Mouse (Mus musculus): ENCODE data around the gene Wasl. TPM values are rescaled to one million over a fixed set of nuclear protein-coding genes. Genes with fewer than 3 reads are reported as not detected.

Gene Wasl
- polyA plus RNA-seq (2014; fragmentation: Nextera tagmentation; extraction: Ambion mirVana) = 47.0 and 48.4 TPM in 2 replicates

DNA sequence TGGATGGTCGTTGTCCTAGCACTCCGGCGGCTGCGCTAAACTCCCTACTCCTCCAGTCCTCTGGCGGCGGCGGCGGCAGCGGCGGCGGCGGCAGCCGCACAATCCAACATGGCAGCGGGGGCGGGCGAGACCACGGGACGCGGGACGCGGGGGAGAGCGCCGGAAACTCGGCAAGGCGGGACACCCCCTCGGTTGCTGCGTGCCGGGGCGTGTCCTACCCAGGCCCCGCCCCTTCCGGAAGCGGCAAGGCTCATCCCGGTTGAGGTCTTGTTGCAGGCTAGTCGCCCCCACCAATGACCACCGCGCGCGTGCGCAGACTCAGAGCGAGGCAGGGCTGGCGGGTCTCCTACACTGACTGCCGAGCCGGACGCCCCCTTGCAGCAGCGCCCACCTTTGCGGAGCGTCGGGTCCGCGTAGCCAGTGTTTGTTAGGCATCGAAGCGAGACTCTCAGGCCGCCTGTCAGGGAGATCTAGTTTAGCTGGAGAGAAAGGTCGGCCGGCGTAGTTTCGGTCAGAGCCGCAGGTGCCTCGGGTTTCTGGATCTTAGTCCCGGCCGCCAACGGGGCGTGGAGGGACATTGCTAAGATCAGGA lies at the start of gene Wasl:
Gene Wasl (minus strand): TSS at position 143 of the 592 bp plus-strand sequence.
- Histone ChIP-seq H3K9ac (peak within 1 kb of the TSS; percentile 94), H3K27ac (peak within 1 kb of the TSS; percentile 95), H3K4me1 (replicated peaks; ENCODE audit: control insufficient read depth, insufficient read depth, low read length) (peaks cover 21% of the 10 kb centered on the region), H3K4me3 (replicated peaks; ENCODE audit: low read length) (peak within 1 kb of the TSS; percentile 96), H3K36me3 (replicated peaks; ENCODE audit: control insufficient read depth, insufficient read depth) (no peaks in the 10 kb centered on the region), H3K27me3 (ENCODE audit: control insufficient read depth, insufficient read depth, low read length) (no peaks in the 10 kb centered on the region), H3K9me3 (ENCODE audit: control insufficient read depth, low read length) (no peaks in the 10 kb centered on the region), H3K4me2 (replicated peaks) (peak within 1 kb of the TSS; percentile 95)
- DNase-seq (ENCODE audit: low spot score) (peak; percentile 98), ATAC-seq (ENCODE audit: low FRiP score) (peak; percentile 99)
- WGBS = under 1% methylated on average over 47 of the region's 63 CpGs

DNA sequence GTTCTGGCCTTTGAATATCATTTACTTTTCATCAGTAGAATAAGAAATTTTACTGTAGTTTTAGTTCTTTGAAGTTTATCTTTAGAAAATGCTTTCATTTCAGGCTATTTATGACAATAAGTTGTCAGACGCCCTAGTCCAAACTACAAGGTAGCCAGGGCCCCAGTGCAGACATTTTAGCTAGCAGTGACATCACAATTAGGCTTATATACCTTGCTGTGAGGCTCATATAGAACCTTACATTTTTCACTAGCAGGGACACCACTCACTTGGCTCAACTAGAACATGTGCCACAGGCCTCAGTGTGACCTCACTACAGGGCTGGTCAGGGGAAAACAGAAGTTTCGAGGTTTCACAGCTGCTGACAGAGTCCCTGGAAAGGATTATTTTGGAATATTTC lies 42.7 kb upstream of the Wasl start:
- Histone ChIP-seq H3K27me3 (ENCODE audit: control insufficient read depth, insufficient read depth, low read length) (no peaks in the 10 kb centered on the region), H3K4me1 (replicated peaks; ENCODE audit: control insufficient read depth, insufficient read depth, low read length) (no peaks in the 10 kb centered on the region), H3K9me3 (ENCODE audit: control insufficient read depth, low read length) (no peaks in the 10 kb centered on the region), H3K36me3 (replicated peaks; ENCODE audit: control insufficient read depth, insufficient read depth) (no peaks in the 10 kb centered on the region), H3K4me3 (replicated peaks; ENCODE audit: low read length) (no peak overlapping the region), H3K4me2 (replicated peaks) (no peak overlapping the region), H3K27ac (no peak overlapping the region), H3K9ac (no peak overlapping the region)
- WGBS = 80% methylated on average over 2 of the region's 2 CpGs
- DNase-seq (ENCODE audit: low spot score) (no peak), ATAC-seq (ENCODE audit: low FRiP score) (no peak)

DNA sequence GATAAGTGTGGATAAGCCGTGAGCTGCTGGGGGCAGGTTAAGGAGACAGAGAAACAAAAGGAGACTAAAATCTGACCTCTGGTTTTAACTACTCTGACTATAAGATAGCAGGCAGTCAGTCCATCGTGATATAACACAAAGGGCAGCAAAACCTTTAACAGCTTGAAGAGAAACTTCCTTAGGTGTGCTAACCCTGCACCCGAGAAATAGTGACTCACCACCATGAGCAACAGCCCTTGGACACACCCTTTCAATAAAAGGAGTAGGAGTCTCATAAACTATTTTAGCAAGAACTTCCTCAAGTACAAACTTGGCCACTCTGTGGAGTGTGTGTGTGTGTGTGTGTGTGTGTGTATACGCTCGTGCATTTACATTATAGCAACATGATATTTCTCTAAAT lies 42.3 kb upstream of the Wasl start:
- Histone ChIP-seq H3K9ac (no peak overlapping the region), H3K27ac (no peak overlapping the region), H3K4me3 (replicated peaks; ENCODE audit: low read length) (no peak overlapping the region), H3K27me3 (ENCODE audit: control insufficient read depth, insufficient read depth, low read length) (no peaks in the 10 kb centered on the region), H3K4me2 (replicated peaks) (no peak overlapping the region), H3K4me1 (replicated peaks; ENCODE audit: control insufficient read depth, insufficient read depth, low read length) (no peaks in the 10 kb centered on the region), H3K9me3 (ENCODE audit: control insufficient read depth, low read length) (no peaks in the 10 kb centered on the region), H3K36me3 (replicated peaks; ENCODE audit: control insufficient read depth, insufficient read depth) (no peaks in the 10 kb centered on the region)
- ATAC-seq (ENCODE audit: low FRiP score) (no peak), DNase-seq (ENCODE audit: low spot score) (no peak)
- 93% methylated on average over 5 of the region's 5 CpGs for WGBS

DNA sequence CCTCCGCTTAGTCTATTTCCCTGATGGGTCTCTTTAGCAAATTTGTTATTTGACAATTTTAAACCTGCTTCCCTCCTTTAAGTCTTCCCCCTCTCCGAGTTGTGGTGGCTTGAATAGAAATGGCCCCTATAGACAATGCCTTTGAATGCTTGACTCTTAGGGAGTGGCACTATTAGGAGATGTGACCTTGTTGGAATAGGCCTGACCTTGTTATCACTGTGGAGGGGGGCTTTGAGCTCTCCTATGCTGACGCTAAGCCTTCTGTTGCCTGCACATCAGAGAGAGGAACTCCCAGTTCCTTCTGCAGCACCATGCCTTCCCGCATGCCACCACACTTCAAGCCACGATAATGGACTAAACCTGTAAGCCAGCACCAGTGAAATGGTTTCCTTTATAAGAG lies 32.4 kb upstream of the Wasl start:
- Histone ChIP-seq H3K36me3 (replicated peaks; ENCODE audit: control insufficient read depth, insufficient read depth) (no peaks in the 10 kb centered on the region), H3K4me3 (replicated peaks; ENCODE audit: low read length) (no peak overlapping the region), H3K27ac (no peak overlapping the region), H3K9ac (no peak overlapping the region), H3K27me3 (ENCODE audit: control insufficient read depth, insufficient read depth, low read length) (no peaks in the 10 kb centered on the region), H3K4me2 (replicated peaks) (no peak overlapping the region), H3K4me1 (replicated peaks; ENCODE audit: control insufficient read depth, insufficient read depth, low read length) (no peaks in the 10 kb centered on the region), H3K9me3 (ENCODE audit: control insufficient read depth, low read length) (no peaks in the 10 kb centered on the region)
- no peak for ATAC-seq (ENCODE audit: low FRiP score)
- 88% methylated on average over 5 of the region's 5 CpGs for WGBS
- no peak for DNase-seq (ENCODE audit: low spot score)

DNA sequence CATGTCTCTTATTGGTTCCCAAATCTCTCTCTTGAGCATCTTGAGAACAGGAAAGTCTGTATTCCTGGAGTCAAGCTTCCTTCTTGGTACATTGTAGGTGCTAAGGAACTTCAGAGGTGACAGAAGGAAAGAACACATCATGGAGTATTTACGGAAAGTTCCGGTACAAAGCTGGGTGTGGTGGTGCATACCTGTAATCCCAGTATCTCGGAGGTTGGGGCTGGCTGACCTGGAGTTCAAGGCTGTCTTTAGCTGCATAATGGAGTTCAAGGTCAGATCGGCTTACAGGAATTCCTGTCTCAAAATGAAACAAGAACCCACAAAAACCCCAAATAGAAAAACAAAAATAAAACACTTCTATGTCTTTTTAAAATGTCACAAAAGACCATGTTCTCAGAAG lies 31.3 kb upstream of the Wasl start:
- Histone ChIP-seq H3K4me3 (replicated peaks; ENCODE audit: low read length) (no peak overlapping the region), H3K36me3 (replicated peaks; ENCODE audit: control insufficient read depth, insufficient read depth) (no peaks in the 10 kb centered on the region), H3K27me3 (ENCODE audit: control insufficient read depth, insufficient read depth, low read length) (no peaks in the 10 kb centered on the region), H3K9me3 (ENCODE audit: control insufficient read depth, low read length) (no peaks in the 10 kb centered on the region), H3K9ac (no peak overlapping the region), H3K4me2 (replicated peaks) (no peak overlapping the region), H3K4me1 (replicated peaks; ENCODE audit: control insufficient read depth, insufficient read depth, low read length) (no peaks in the 10 kb centered on the region), H3K27ac (no peak overlapping the region)
- DNase-seq (ENCODE audit: low spot score) (no peak), ATAC-seq (ENCODE audit: low FRiP score) (no peak)
- WGBS = 93% methylated on average over 4 of the region's 4 CpGs

DNA sequence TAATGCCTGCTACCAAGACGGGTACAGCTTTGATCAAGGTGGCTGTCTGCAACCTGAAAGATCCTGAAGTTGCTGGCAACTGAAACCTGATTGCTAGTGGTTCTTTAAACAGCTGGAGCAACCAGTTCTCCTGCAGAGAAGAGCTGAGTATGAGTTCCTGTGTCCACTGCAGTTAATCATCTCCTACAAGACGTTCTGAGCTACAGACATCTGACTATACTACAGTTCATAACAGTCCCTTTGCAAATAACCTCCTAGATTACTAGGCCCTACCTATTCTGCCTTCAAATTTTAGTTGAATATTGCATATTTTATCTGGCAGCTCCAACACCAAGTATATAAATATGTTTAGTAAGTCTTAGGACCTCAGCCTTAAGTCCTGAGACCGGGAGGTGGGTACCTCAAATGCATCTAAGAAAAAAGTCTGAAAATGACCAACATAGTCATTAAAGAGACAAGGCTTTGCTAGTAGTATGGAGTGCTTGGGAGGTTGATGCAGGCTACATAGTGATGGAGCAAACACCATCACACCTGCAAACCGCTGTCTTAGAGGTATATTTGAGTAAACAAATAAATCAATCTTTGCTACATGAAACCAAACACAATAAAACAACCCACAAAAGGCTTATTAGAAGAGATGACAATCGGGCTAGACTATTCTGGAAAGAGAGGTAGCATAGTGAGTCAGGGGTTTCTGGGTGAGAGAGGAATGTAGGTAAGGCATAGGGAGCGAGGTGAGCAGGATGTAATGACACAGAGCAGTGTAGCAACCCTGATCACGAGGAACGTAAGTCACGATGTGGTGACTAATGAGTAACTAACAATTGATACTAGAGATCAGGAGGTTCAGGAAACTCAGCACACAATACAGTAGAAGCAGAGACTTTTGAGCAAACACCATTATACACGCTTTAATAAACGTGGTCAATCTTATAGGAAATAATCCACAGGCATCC lies 29.9 kb upstream of the Wasl start:
- Histone ChIP-seq H3K9ac (no peak overlapping the region), H3K36me3 (replicated peaks; ENCODE audit: control insufficient read depth, insufficient read depth) (no peaks in the 10 kb centered on the region), H3K4me2 (replicated peaks) (no peak overlapping the region), H3K9me3 (ENCODE audit: control insufficient read depth, low read length) (no peaks in the 10 kb centered on the region), H3K4me1 (replicated peaks; ENCODE audit: control insufficient read depth, insufficient read depth, low read length) (no peaks in the 10 kb centered on the region), H3K27me3 (ENCODE audit: control insufficient read depth, insufficient read depth, low read length) (no peaks in the 10 kb centered on the region), H3K4me3 (replicated peaks; ENCODE audit: low read length) (no peak overlapping the region), H3K27ac (no peak overlapping the region)
- DNase-seq (ENCODE audit: low spot score) (no peak), ATAC-seq (ENCODE audit: low FRiP score) (no peak)
- WGBS = 91% methylated on average over 11 of the region's 11 CpGs

DNA sequence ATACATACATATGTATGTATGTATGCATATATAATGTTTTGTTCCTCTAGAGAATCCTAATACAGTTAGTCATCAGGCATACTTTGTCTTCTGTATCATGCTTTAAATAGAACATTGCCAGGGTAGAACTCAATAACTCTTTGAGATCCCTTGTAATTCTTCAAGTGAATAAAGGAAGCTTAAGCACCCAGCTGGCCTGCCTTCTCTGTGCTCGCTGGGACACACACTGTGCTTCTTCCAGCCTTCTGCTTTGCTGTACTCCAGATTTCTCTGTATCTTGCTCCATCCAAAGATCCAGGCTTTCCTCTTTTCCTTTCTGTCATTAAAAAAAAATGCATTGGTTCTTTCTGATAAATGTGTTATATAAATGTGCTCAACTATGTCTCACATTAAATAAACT lies 23.1 kb upstream of the Wasl start:
- ATAC-seq (ENCODE audit: low FRiP score) (no peak), DNase-seq (ENCODE audit: low spot score) (no peak)
- Histone ChIP-seq H3K36me3 (replicated peaks; ENCODE audit: control insufficient read depth, insufficient read depth) (no peaks in the 10 kb centered on the region), H3K27ac (no peak overlapping the region), H3K4me2 (replicated peaks) (no peak overlapping the region), H3K27me3 (ENCODE audit: control insufficient read depth, insufficient read depth, low read length) (no peaks in the 10 kb centered on the region), H3K4me3 (replicated peaks; ENCODE audit: low read length) (no peak overlapping the region), H3K9ac (no peak overlapping the region), H3K9me3 (ENCODE audit: control insufficient read depth, low read length) (no peaks in the 10 kb centered on the region), H3K4me1 (replicated peaks; ENCODE audit: control insufficient read depth, insufficient read depth, low read length) (no peaks in the 10 kb centered on the region)
- WGBS = 37% methylated on average over 1 of the region's 1 CpGs

DNA sequence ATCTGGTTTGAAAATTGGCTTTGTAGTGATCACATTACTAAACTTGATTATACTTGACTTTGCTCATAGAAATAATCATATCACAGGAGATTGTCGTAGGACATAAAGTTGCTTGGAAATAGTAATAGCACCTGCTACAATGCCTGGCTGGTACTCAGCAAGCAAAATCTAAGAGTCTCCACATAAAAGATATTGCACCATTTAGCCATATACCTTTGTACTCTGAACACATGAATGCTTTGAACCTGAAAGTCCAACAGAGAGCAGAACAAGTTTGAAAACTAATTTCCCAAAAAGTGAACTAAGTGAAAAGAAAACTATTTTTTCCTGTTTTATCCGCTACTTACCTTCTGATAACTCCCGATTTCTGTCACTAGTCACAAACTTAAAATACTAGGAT lies 18.3 kb upstream of the Wasl start:
- 96% methylated on average over 3 of the region's 3 CpGs for WGBS
- Histone ChIP-seq H3K9ac (no peak overlapping the region), H3K4me2 (replicated peaks) (no peak overlapping the region), H3K27me3 (ENCODE audit: control insufficient read depth, insufficient read depth, low read length) (no peaks in the 10 kb centered on the region), H3K27ac (no peak overlapping the region), H3K4me3 (replicated peaks; ENCODE audit: low read length) (no peak overlapping the region), H3K9me3 (ENCODE audit: control insufficient read depth, low read length) (no peaks in the 10 kb centered on the region), H3K36me3 (replicated peaks; ENCODE audit: control insufficient read depth, insufficient read depth) (no peaks in the 10 kb centered on the region), H3K4me1 (replicated peaks; ENCODE audit: control insufficient read depth, insufficient read depth, low read length) (no peaks in the 10 kb centered on the region)
- DNase-seq (ENCODE audit: low spot score) (no peak), ATAC-seq (ENCODE audit: low FRiP score) (no peak)

DNA sequence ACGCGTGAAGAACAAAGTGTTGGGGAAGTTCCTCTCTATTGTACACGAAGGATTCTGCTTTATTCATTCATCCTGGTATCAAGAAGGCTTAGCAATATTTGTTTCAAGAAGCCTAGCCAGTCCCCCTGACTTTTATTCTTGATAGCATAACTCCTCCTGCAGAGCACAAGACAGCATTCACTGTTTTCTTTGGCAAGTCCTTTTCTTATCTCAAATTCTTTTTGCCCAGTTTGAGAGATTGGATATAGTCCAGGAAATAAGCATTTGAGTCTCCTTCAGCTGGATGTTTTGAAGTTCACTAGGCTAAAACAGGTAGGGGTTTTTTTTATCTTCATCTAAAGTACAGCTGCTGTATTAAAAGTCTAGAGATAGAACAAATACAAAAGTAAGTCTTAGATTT lies 3.0 kb upstream of the Wasl start:
- Histone ChIP-seq H3K27me3 (ENCODE audit: control insufficient read depth, insufficient read depth, low read length) (no peaks in the 10 kb centered on the region), H3K9me3 (ENCODE audit: control insufficient read depth, low read length) (no peaks in the 10 kb centered on the region), H3K9ac (no peak overlapping the region), H3K36me3 (replicated peaks; ENCODE audit: control insufficient read depth, insufficient read depth) (no peaks in the 10 kb centered on the region), H3K4me1 (replicated peaks; ENCODE audit: control insufficient read depth, insufficient read depth, low read length) (peaks cover 8% of the 10 kb centered on the region), H3K27ac (no peak overlapping the region), H3K4me3 (replicated peaks; ENCODE audit: low read length) (no peak overlapping the region), H3K4me2 (replicated peaks) (no peak overlapping the region)
- DNase-seq (ENCODE audit: low spot score) = no peak
- no peak for ATAC-seq (ENCODE audit: low FRiP score)
- WGBS = 75% methylated on average over 3 of the region's 3 CpGs
